Mouse (Mus musculus): ENCODE results near the gene Olfr195. TPM values are rescaled to one million over a fixed set of nuclear protein-coding genes. Genes with fewer than 3 reads are reported as not detected.

Olfr195 gene
- polyA plus RNA-seq (2017; shearing (Covaris generic)) = not detected

GRCm38 (mm10) chr16:59146746-59147145 is at the start of gene Olfr195:
TSS of gene Olfr195 (plus strand) at chr16:59147046.

GRCm38 (mm10) chr16:59111781-59112180 is 35.1 kb upstream of the Olfr195 start, which contains the start of gene Olfr193:
TSS of gene Olfr193 (minus strand) at chr16:59111881.

GRCm38 (mm10) chr16:59120969-59121368 is 25.9 kb upstream of the Olfr195 start, which contains the start of gene Olfr194:
TSS of gene Olfr194 (minus strand) at chr16:59121069.

GRCm38 (mm10) chr16:59170354-59170753 is 23.5 kb downstream of the Olfr195 start, which contains the start of gene Olfr196:
TSS of gene Olfr196 (minus strand) at chr16:59170454.

Other genes starting within 250 kb of the Olfr195 start
- not detected for gene Olfr181, start 218.3 kb upstream of the Olfr195 start, polyA plus RNA-seq (2017; shearing (Covaris generic))
- not detected for gene Olfr180, start 217.7 kb upstream of the Olfr195 start, polyA plus RNA-seq (2017; shearing (Covaris generic))
- 0.20 TPM for gene Olfr183, start 151.7 kb upstream of the Olfr195 start, polyA plus RNA-seq (2017; shearing (Covaris generic))
- gene Olfr186, start 116.8 kb upstream of the Olfr195 start, polyA plus RNA-seq (2017; shearing (Covaris generic)) = 0.16 TPM
- not detected for gene Olfr187, start 107.3 kb upstream of the Olfr195 start, polyA plus RNA-seq (2017; shearing (Covaris generic))
- not detected for gene Olfr190, start 69.0 kb upstream of the Olfr195 start, polyA plus RNA-seq (2017; shearing (Covaris generic))
- gene Olfr191, start 57.2 kb upstream of the Olfr195 start, polyA plus RNA-seq (2017; shearing (Covaris generic)) = not detected
- not detected for gene Olfr193, start 35.2 kb upstream of the Olfr195 start, polyA plus RNA-seq (2017; shearing (Covaris generic))
- gene Olfr194, start 26.0 kb upstream of the Olfr195 start, polyA plus RNA-seq (2017; shearing (Covaris generic)) = not detected
- gene Olfr196, start 23.4 kb downstream of the Olfr195 start, polyA plus RNA-seq (2017; shearing (Covaris generic)) = not detected
- not detected for gene Olfr198, start 56.5 kb downstream of the Olfr195 start, polyA plus RNA-seq (2017; shearing (Covaris generic))
- not detected for gene Olfr199, start 72.7 kb downstream of the Olfr195 start, polyA plus RNA-seq (2017; shearing (Covaris generic))
- gene Olfr201, start 125.6 kb downstream of the Olfr195 start, polyA plus RNA-seq (2017; shearing (Covaris generic)) = not detected
- gene Olfr202, start 139.7 kb downstream of the Olfr195 start, polyA plus RNA-seq (2017; shearing (Covaris generic)) = not detected
- not detected for gene Olfr203, start 151.8 kb downstream of the Olfr195 start, polyA plus RNA-seq (2017; shearing (Covaris generic))
- gene Olfr204, start 171.2 kb downstream of the Olfr195 start, polyA plus RNA-seq (2017; shearing (Covaris generic)) = not detected
- gene Olfr205, start 184.1 kb downstream of the Olfr195 start, polyA plus RNA-seq (2017; shearing (Covaris generic)) = not detected
- gene Olfr206, start 202.2 kb downstream of the Olfr195 start, polyA plus RNA-seq (2017; shearing (Covaris generic)) = not detected
- not detected for gene Olfr209, start 216.9 kb downstream of the Olfr195 start, polyA plus RNA-seq (2017; shearing (Covaris generic))